Mouse (Mus musculus): ENCODE data around the gene Kctd14. TPM values are rescaled to one million over a fixed set of nuclear protein-coding genes. Genes with fewer than 3 reads are reported as not detected.
"Not testable (repeated sequence)": the region's sequence is repeated elsewhere in the genome, so short reads cannot be mapped to it uniquely, and the experiment has no call there.

Kctd14 gene
- polyA plus RNA-seq (2014; fragmentation: Nextera tagmentation; extraction: Ambion mirVana) = 0.58 and 1.1 TPM in 2 replicates

DNA sequence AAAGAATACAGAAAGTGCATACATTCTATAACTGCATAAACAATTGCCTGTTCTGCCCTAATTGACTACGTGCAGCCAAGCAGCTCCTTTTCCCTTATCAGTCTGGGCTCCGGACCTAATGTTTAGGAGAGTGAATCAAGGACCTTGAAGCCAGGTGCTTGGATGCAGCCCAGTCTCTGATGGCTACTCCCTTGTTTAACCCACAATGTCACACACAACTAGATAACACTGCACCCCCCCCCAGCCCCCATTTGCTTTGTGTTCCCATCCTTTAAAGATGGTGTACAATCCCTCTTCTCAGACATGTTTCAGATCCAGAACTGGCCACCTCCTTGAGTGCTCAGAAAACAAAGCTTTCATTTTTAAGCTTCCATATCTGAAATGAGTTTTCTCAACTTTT, at the start of gene Kctd14:
Gene Kctd14 (plus strand): TSS at position 301 of the 400 bp plus-strand sequence.
- 71% methylated on average over 2 of the region's 2 CpGs for WGBS
- H3K4me1 ChIP-seq (ENCODE audit: control insufficient read depth, insufficient read depth, low read length); H3K9me3 ChIP-seq (ENCODE audit: control insufficient read depth, low read length); H3K4me3 ChIP-seq (ENCODE audit: low read length); H3K4me2 ChIP-seq (replicated peaks; ENCODE audit: low read depth, low read length); H3K27ac ChIP-seq (ENCODE audit: low read depth, low read length); H3K9ac ChIP-seq (ENCODE audit: low read depth, low read length); H3K36me3 ChIP-seq (ENCODE audit: control insufficient read depth, insufficient read depth, low read length); ATAC-seq (ENCODE audit: low FRiP score, low TSS enrichment); H3K27me3 ChIP-seq (ENCODE audit: control insufficient read depth, insufficient read depth, low read length): not testable (repeated sequence)

DNA sequence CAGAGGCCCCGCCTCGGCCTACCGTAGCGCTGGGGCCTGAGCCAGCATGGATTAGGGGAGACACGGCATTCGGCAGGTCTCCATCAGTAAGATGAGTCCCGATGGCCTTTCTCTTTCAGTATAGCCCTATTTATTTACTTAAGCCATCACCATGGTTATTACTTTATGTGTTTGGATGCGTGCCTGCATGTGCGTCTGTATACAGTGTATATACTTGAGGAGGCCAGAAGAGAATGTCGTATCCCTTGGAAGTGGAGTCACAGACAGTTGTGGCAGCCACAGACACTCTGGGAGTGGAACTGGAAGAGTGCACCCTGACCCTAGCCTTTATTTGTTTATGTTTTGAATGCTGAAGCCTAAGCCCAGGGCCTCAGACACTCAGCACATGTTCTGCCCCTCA, 44.0 kb upstream of the Kctd14 start:
- no peaks in the 10 kb centered on the region for H3K4me1 ChIP-seq (ENCODE audit: control insufficient read depth, insufficient read depth, low read length)
- no peaks in the 10 kb centered on the region for H3K9me3 ChIP-seq (ENCODE audit: control insufficient read depth, low read length)
- H3K4me3 ChIP-seq (ENCODE audit: low read length) = no peak overlapping the region
- no peak for ATAC-seq (ENCODE audit: low FRiP score, low TSS enrichment)
- H3K36me3 ChIP-seq (ENCODE audit: control insufficient read depth, insufficient read depth, low read length) = peaks cover 37% of the 10 kb centered on the region
- no peak overlapping the region for H3K4me2 ChIP-seq (replicated peaks; ENCODE audit: low read depth, low read length)
- WGBS = 93% methylated on average over 10 of the region's 10 CpGs
- no peak overlapping the region for H3K27ac ChIP-seq (ENCODE audit: low read depth, low read length)
- H3K27me3 ChIP-seq (ENCODE audit: control insufficient read depth, insufficient read depth, low read length) = no peaks in the 10 kb centered on the region
- no peak overlapping the region for H3K9ac ChIP-seq (ENCODE audit: low read depth, low read length)

DNA sequence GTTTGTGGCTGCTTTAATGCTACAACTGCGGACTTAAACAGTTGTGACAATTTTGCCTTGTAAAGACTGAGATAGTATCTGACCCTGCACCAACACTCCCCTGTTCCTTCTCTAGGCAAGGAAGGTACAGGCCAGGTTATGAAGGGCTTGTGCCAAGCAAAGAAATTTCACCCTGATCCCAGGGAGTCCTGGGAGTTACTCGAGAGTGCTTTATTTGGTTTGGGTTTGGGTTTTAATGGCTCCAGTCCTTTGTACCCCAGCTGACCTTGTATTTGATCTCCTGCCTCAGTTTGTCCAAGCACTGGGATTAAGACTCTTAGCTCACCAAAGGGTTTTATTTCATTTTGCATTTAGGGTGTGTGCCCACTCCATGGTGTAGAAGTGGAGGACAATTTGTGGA, 40.0 kb upstream of the Kctd14 start:
- no peak overlapping the region for H3K9ac ChIP-seq (ENCODE audit: low read depth, low read length)
- H3K4me1 ChIP-seq (ENCODE audit: control insufficient read depth, insufficient read depth, low read length) = no peaks in the 10 kb centered on the region
- no peaks in the 10 kb centered on the region for H3K27me3 ChIP-seq (ENCODE audit: control insufficient read depth, insufficient read depth, low read length)
- H3K9me3 ChIP-seq (ENCODE audit: control insufficient read depth, low read length) = no peaks in the 10 kb centered on the region
- no peak for ATAC-seq (ENCODE audit: low FRiP score, low TSS enrichment)
- 92% methylated on average over 2 of the region's 2 CpGs for WGBS
- H3K27ac ChIP-seq (ENCODE audit: low read depth, low read length) = no peak overlapping the region
- no peak overlapping the region for H3K4me3 ChIP-seq (ENCODE audit: low read length)
- peaks cover 40% of the 10 kb centered on the region for H3K36me3 ChIP-seq (ENCODE audit: control insufficient read depth, insufficient read depth, low read length)
- H3K4me2 ChIP-seq (replicated peaks; ENCODE audit: low read depth, low read length) = no peak overlapping the region

- WGBS = 84% methylated on average over 3 of the region's 3 CpGs
- Histone ChIP-seq H3K9ac (ENCODE audit: low read depth, low read length) (no peak overlapping the region), H3K4me1 (ENCODE audit: control insufficient read depth, insufficient read depth, low read length) (no peaks in the 10 kb centered on the region), H3K27ac (ENCODE audit: low read depth, low read length) (no peak overlapping the region), H3K9me3 (ENCODE audit: control insufficient read depth, low read length) (no peaks in the 10 kb centered on the region), H3K4me3 (ENCODE audit: low read length) (no peak overlapping the region), H3K4me2 (replicated peaks; ENCODE audit: low read depth, low read length) (no peak overlapping the region), H3K36me3 (ENCODE audit: control insufficient read depth, insufficient read depth, low read length) (peaks cover 40% of the 10 kb centered on the region), H3K27me3 (ENCODE audit: control insufficient read depth, insufficient read depth, low read length) (no peaks in the 10 kb centered on the region)
- ATAC-seq (ENCODE audit: low FRiP score, low TSS enrichment) = no peak
Observed at GRCm38 (mm10) chr7:97411575-97411974, 39.5 kb upstream of the Kctd14 start.

DNA sequence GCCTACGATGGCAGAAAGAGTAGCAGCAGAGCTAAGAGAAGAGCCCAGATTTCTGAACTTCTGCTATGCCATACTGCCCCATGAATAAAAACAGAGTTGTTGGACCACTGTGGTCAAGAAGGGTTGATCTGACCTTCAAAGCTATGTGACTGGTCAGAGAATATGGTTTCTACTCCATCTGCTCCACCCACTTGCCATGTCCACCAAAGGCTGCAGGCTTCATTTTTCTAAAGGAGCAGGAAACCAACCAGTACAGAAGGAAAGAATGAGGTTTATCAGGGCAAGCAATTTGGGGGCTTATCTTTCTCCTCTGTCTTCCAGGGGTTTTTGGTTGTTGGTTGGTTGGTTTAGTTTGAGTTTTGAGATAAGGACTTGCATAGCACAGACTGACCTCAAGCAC, 37.1 kb upstream of the Kctd14 start:
- no peak for ATAC-seq (ENCODE audit: low FRiP score, low TSS enrichment)
- Histone ChIP-seq H3K9ac (ENCODE audit: low read depth, low read length) (no peak overlapping the region), H3K4me2 (replicated peaks; ENCODE audit: low read depth, low read length) (no peak overlapping the region), H3K9me3 (ENCODE audit: control insufficient read depth, low read length) (no peaks in the 10 kb centered on the region), H3K4me3 (ENCODE audit: low read length) (no peak overlapping the region), H3K36me3 (ENCODE audit: control insufficient read depth, insufficient read depth, low read length) (peaks cover 29% of the 10 kb centered on the region), H3K4me1 (ENCODE audit: control insufficient read depth, insufficient read depth, low read length) (no peaks in the 10 kb centered on the region), H3K27ac (ENCODE audit: low read depth, low read length) (no peak overlapping the region), H3K27me3 (ENCODE audit: control insufficient read depth, insufficient read depth, low read length) (no peaks in the 10 kb centered on the region)
- WGBS = 81% methylated on average over 1 of the region's 1 CpGs

DNA sequence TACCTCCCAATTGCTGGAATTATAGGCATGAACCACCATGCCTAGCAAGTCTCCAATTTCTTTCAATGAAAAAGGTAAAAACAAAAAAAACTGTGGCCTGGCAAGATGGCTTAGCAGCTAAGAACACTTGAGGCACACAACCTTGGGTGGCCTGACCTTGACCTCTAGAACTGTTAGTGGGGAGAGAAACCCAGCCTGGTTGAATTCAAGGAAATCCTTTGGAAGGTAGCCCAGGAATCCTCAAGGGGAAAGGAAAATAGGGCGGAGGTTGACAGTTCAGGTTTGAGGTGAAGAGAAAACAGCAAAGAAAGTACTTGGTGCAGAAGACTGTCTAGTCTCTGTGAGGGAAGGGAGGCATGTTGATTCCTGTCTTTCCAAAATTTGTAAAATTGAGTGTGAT, 36.7 kb upstream of the Kctd14 start:
- Histone ChIP-seq H3K4me3 (ENCODE audit: low read length) (no peak overlapping the region), H3K36me3 (ENCODE audit: control insufficient read depth, insufficient read depth, low read length) (peaks cover 25% of the 10 kb centered on the region), H3K4me2 (replicated peaks; ENCODE audit: low read depth, low read length) (no peak overlapping the region), H3K27ac (ENCODE audit: low read depth, low read length) (no peak overlapping the region), H3K27me3 (ENCODE audit: control insufficient read depth, insufficient read depth, low read length) (no peaks in the 10 kb centered on the region), H3K9ac (ENCODE audit: low read depth, low read length) (no peak overlapping the region), H3K4me1 (ENCODE audit: control insufficient read depth, insufficient read depth, low read length) (no peaks in the 10 kb centered on the region), H3K9me3 (ENCODE audit: control insufficient read depth, low read length) (no peaks in the 10 kb centered on the region)
- no peak for ATAC-seq (ENCODE audit: low FRiP score, low TSS enrichment)
- WGBS = 92% methylated on average over 1 of the region's 1 CpGs

DNA sequence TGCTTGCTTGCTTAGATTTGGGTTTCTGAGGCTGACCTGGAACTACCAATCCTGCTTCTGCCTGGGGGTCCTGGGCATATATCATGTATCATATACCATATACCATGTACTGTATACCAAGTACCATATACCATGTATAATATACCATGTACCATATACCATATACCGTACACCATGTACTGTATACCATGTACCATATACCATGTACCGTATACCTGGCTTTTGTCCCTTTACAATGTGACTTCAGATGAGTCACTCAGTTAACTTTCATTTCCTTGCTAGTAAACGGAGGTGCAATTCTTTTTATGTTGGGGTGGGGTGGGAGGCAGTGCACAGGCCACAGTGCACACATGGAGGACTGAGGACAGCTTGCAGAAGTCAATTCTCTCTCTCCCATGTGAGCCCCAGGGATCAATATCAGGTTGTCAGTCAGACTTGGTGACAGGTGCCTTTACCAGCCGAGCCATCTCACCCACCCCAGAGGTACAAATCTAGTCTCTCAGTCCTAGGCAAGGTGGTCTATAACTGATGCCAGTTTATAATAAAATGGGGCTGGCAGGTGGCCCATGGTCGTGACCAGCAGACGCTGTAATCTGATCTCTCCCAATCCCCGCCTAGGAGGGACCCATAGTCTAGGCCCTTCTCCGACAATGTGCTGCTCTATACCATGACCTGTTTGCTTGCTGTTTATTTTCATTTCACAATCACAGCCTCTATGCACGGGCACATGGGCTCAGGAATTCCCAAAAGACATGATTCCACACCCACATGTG, 36.0 kb upstream of the Kctd14 start:
- Histone ChIP-seq H3K36me3 (ENCODE audit: control insufficient read depth, insufficient read depth, low read length) (peaks cover 19% of the 10 kb centered on the region), H3K4me1 (ENCODE audit: control insufficient read depth, insufficient read depth, low read length) (no peaks in the 10 kb centered on the region), H3K4me3 (ENCODE audit: low read length) (no peak overlapping the region), H3K27ac (ENCODE audit: low read depth, low read length) (no peak overlapping the region), H3K9me3 (ENCODE audit: control insufficient read depth, low read length) (no peaks in the 10 kb centered on the region), H3K9ac (ENCODE audit: low read depth, low read length) (no peak overlapping the region), H3K4me2 (replicated peaks; ENCODE audit: low read depth, low read length) (no peak overlapping the region), H3K27me3 (ENCODE audit: control insufficient read depth, insufficient read depth, low read length) (no peaks in the 10 kb centered on the region)
- 0 out of 2 replicates have a peak, but pooled peaks have one; percentile 21 for ATAC-seq (ENCODE audit: low FRiP score, low TSS enrichment)
- WGBS = 40% methylated on average over 9 of the region's 9 CpGs

GRCm38 (mm10) chr7:97416473-97416872, 34.6 kb upstream of the Kctd14 start:
- Histone ChIP-seq H3K36me3 (ENCODE audit: control insufficient read depth, insufficient read depth, low read length) (peaks cover 7% of the 10 kb centered on the region; the same call in 1 of the 2 replicates), H3K4me2 (replicated peaks; ENCODE audit: low read depth, low read length) (no peak overlapping the region), H3K9me3 (ENCODE audit: control insufficient read depth, low read length) (no peaks in the 10 kb centered on the region), H3K27ac (ENCODE audit: low read depth, low read length) (no peak overlapping the region), H3K4me3 (ENCODE audit: low read length) (no peak overlapping the region), H3K9ac (ENCODE audit: low read depth, low read length) (no peak overlapping the region), H3K4me1 (ENCODE audit: control insufficient read depth, insufficient read depth, low read length) (no peaks in the 10 kb centered on the region), H3K27me3 (ENCODE audit: control insufficient read depth, insufficient read depth, low read length) (no peaks in the 10 kb centered on the region)
- 87% methylated on average over 4 of the region's 4 CpGs for WGBS
- no peak for ATAC-seq (ENCODE audit: low FRiP score, low TSS enrichment)

DNA sequence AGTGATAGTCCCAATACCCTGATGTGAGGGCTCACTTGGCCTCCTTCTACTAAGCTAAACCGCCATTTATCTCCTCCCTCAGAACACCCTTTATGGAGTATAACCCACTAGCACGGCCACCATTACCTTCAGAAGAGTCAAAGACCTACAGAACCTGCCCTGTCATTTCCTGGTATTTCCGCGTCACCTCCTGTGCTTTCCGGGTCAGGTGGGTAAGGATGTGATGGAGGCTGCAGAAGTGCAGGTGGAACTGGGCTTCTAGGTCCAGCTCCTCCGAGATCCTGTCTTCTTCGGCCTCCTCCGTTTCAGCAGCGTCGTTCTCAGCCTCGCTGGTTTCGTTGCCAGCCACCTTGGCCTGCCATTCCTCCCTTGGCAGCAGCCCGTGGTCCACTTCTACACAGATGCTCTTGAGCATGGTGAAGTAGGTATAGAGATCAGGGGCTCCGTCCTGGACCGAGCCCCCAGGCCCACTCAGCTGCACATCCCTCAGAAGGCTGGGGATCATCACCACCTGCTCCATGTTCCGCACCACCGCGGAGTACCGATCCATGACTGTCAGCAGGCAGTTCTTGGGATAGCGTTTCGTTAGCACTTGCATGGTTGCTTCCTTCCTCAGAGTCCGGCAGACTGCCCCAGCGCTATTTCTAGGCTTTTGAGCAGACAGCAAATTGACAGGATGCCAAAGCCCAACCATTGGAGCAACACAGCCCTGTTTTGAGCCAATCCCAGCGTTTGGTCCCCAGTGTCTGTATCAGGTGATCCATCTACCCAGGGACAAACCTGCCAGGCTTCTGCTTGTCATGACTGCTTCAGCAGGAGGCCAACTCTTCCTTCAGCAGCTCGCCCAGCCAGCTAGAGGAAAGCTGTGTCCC, 34.0 kb upstream of the Kctd14 start, which contains the start of gene Thrsp:
Gene Thrsp (minus strand): TSS at position 825 of the 872 bp plus-strand sequence.
- Histone ChIP-seq H3K4me1 (ENCODE audit: control insufficient read depth, insufficient read depth, low read length) (no peaks in the 10 kb centered on the region), H3K36me3 (ENCODE audit: control insufficient read depth, insufficient read depth, low read length) (0 out of 2 replicates have a peak, but pooled peaks cover 3% of the 10 kb centered on the region), H3K9me3 (ENCODE audit: control insufficient read depth, low read length) (no peaks in the 10 kb centered on the region), H3K4me3 (ENCODE audit: low read length) (no peak within 1 kb of the TSS), H3K27me3 (ENCODE audit: control insufficient read depth, insufficient read depth, low read length) (no peaks in the 10 kb centered on the region), H3K4me2 (replicated peaks; ENCODE audit: low read depth, low read length) (no peak within 1 kb of the TSS), H3K27ac (ENCODE audit: low read depth, low read length) (no peak within 1 kb of the TSS), H3K9ac (ENCODE audit: low read depth, low read length) (no peak within 1 kb of the TSS)
- ATAC-seq (ENCODE audit: low FRiP score, low TSS enrichment) = peak; percentile 37
- WGBS = 72% methylated on average over 25 of the region's 25 CpGs
